Mouse (Mus musculus) megakaryocyte, embryonic 14.5 days (primary cell): ENCODE data around the gene Dclk2.

Experiments used
- FLI1 ChIP-seq: IDR thresholded peaks from 2 replicates; pipeline ENCODE4 v1.6.1; 2012; ENCODE audit warnings: low read length, inconsistent platforms, mixed read lengths
- GATA1 ChIP-seq: IDR thresholded peaks from 3 replicates; pipeline ENCODE4 v1.6.1; 2012; ENCODE audit warnings: mixed read lengths, low read length, inconsistent platforms, borderline replicate concordance

DNA sequence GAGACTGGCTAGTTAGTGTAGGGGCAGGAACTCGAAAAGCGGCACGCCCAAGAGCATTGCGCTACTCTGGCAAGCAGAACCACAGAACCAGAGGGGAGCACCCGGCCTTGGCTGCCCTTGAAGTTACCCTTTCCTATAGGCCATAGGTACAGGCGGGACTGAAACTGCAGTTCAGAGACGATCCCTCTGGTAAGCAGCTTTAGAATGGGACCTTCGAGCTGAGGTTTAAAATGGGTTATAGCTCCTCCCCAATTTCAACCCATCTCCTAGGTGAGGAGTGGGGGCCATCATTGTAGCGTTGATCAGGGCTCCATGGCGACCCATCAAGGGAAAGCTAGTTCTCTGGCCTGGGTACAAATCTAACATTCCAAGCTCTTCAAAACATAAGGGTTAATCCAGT, 3.0 kb upstream of the Dclk2 start:
- TF ChIP-seq FLI1 = no peak
- TF ChIP-seq GATA1 = no peak
